Comparison of ENCODE assay signal across 7 mouse cellular contexts in genomic region chr13:21917040-21917439, GRCm38 (mm10). TPM values are rescaled to one million over a fixed set of nuclear protein-coding genes. Genes with fewer than 3 reads are reported as not detected.
A peak's percentile ranks its signal among the peaks of the same experiment; 100 is the strongest.
DNase-seq lines count a peak whose midpoint lies in the region; ATAC-seq and TF ChIP-seq lines count a peak whose summit lies in the region.

No protein-coding gene starts in this region.

- TF ChIP-seq POLR2A in cerebellum, adult 2 months (IDR thresholded peaks at IDR 0.05; ENCODE audit: borderline replicate concordance, insufficient read depth, low read length) = no peak

- peaks cover 55% of the 10 kb centered on the region for H3K27me3 ChIP-seq in midbrain, embryonic 12.5 days
- H3K27me3 ChIP-seq in midbrain, embryonic 15.5 days (replicated peaks) = peaks cover 62% of the 10 kb centered on the region
- 0 out of 2 replicates have a peak, but pooled peaks cover 3% of the 10 kb centered on the region for H3K27me3 ChIP-seq in intestine, embryonic 15.5 days (replicated peaks)
- peaks cover 7% of the 10 kb centered on the region; the same call in 1 of the 2 replicates for H3K27me3 ChIP-seq in cerebellum, adult 2 months (ENCODE audit: control insufficient read depth, insufficient read depth, low read length)

- 0 out of 2 replicates have a peak, but pooled peaks cover 15% of the 10 kb centered on the region for H3K4me1 ChIP-seq in midbrain, embryonic 12.5 days
- H3K4me1 ChIP-seq in midbrain, embryonic 15.5 days = peaks cover 11% of the 10 kb centered on the region
- H3K4me1 ChIP-seq in intestine, embryonic 15.5 days (replicated peaks) = 0 out of 2 replicates have a peak, but pooled peaks cover 3% of the 10 kb centered on the region
- no peaks in the 10 kb centered on the region for H3K4me1 ChIP-seq in cerebellum, adult 2 months (ENCODE audit: control insufficient read depth, insufficient read depth, low read length)

- 2% methylated on average over 13 of the region's 13 CpGs for WGBS in midbrain, embryonic 12.5 days
- 3% methylated on average over 13 of the region's 13 CpGs for WGBS in midbrain, embryonic 15.5 days
- 15% methylated on average over 13 of the region's 13 CpGs for WGBS in intestine, embryonic 15.5 days
- WGBS in cerebellum, adult 2 months = 28% methylated on average over 13 of the region's 13 CpGs

- 0 out of 2 replicates have a peak overlapping the region, but pooled peaks have one; percentile 1 for H3K4me3 ChIP-seq in midbrain, embryonic 12.5 days
- no peak overlapping the region for H3K4me3 ChIP-seq in midbrain, embryonic 15.5 days
- no peak overlapping the region for H3K4me3 ChIP-seq in intestine, embryonic 15.5 days (replicated peaks)
- H3K4me3 ChIP-seq in cerebellum, adult 2 months (replicated peaks; ENCODE audit: insufficient read depth, low read depth, low read length) = no peak overlapping the region

- peak overlapping the region; percentile 61 for H3K4me2 ChIP-seq in midbrain, embryonic 12.5 days (replicated peaks)
- H3K4me2 ChIP-seq in midbrain, embryonic 15.5 days = no peak overlapping the region
- peak overlapping the region; percentile 74 for H3K4me2 ChIP-seq in intestine, embryonic 15.5 days (replicated peaks)

- H3K9me3 ChIP-seq in midbrain, embryonic 12.5 days = no peaks in the 10 kb centered on the region
- no peaks in the 10 kb centered on the region for H3K9me3 ChIP-seq in midbrain, embryonic 15.5 days
- no peaks in the 10 kb centered on the region for H3K9me3 ChIP-seq in intestine, embryonic 15.5 days

- H3K36me3 ChIP-seq in midbrain, embryonic 12.5 days = no peaks in the 10 kb centered on the region
- H3K36me3 ChIP-seq in midbrain, embryonic 15.5 days (replicated peaks) = no peaks in the 10 kb centered on the region
- H3K36me3 ChIP-seq in intestine, embryonic 15.5 days = no peaks in the 10 kb centered on the region

- peak; percentile 91 for DNase-seq in embryo, embryonic 10 days (ENCODE audit: low spot score)
- DNase-seq in retina, postnatal 1 day = peak; percentile 55
- DNase-seq in cerebellum, postnatal 36 days = no peak
- DNase-seq in cerebellum, adult 2 months = no peak

- no peak for TF ChIP-seq CTCF in cerebellum, adult 2 months (IDR thresholded peaks at IDR 0.05; ENCODE audit: borderline replicate concordance, insufficient read depth, low read depth, low read length)

- H3K27ac ChIP-seq in midbrain, embryonic 12.5 days (replicated peaks) = no peak overlapping the region
- no peak overlapping the region for H3K27ac ChIP-seq in midbrain, embryonic 15.5 days
- H3K27ac ChIP-seq in intestine, embryonic 15.5 days = no peak overlapping the region
- no peak overlapping the region for H3K27ac ChIP-seq in cerebellum, adult 2 months (ENCODE audit: insufficient read depth, low read length)

- ATAC-seq in midbrain, embryonic 12.5 days (ENCODE audit: low FRiP score, low read depth) = no peak
- ATAC-seq in midbrain, embryonic 15.5 days (replicated peaks) = no peak
- 0 out of 2 replicates have a peak, but pooled peaks have one; percentile 21 for ATAC-seq in intestine, embryonic 15.5 days

- H3K9ac ChIP-seq in midbrain, embryonic 12.5 days (replicated peaks) = no peak overlapping the region
- no peak overlapping the region for H3K9ac ChIP-seq in midbrain, embryonic 15.5 days
- no peak overlapping the region for H3K9ac ChIP-seq in intestine, embryonic 15.5 days

RNA-seq across cellular contexts. Expression of gene Zfp184, which starts 27.9 kb away (rescaled TPM):
- 22.3 and 24.2 TPM in 2 replicates for polyA plus RNA-seq in midbrain, embryonic 12.5 days (2016; fragmentation: Nextera tagmentation; extraction: Ambion mirVana)
- polyA plus RNA-seq in midbrain, embryonic 15.5 days (2015; fragmentation: Nextera tagmentation; extraction: Ambion mirVana) = 14.0 TPM in 2 replicates
- polyA plus RNA-seq in intestine, embryonic 15.5 days (2015; fragmentation: Nextera tagmentation; extraction: Ambion mirVana) = 6.2 and 7.5 TPM in 2 replicates
- 0.95 and 1.0 TPM in 2 replicates for polyA plus RNA-seq in cerebellum, adult 2 months (2012; rRNA removed)

Comparison
In these comparisons a context has a peak if more than half of its experiments do, and no peak if none do; other contexts are left out.
1. DNase-seq: peak in embryo, embryonic 10 days (single experiment) and retina, postnatal 1 day (single experiment); none in cerebellum, postnatal 36 days (0 of 2) and cerebellum, adult 2 months (0 of 2).